Mouse (Mus musculus) midbrain, postnatal 0 days (tissue): ENCODE results near the gene Smtn. TPM values are rescaled to one million over a fixed set of nuclear protein-coding genes. Genes with fewer than 3 reads are reported as not detected.

Experiments
- ATAC-seq: fragments of 200-750 bp; cut with Nextera tagmentation; 2 replicates; pipeline ENCODE4 v1.8.0; 2017; ENCODE audit warnings: moderate number of reproducible peaks, mild to moderate bottlenecking, moderate TSS enrichment, moderate library complexity; ENCODE audit not compliant: low FRiP score
- DNase-seq: peaks from one replicate; pipeline ENCODE4 v3.0.0-alpha.2; 2015; ENCODE audit warnings: low spot score
- H3K27ac ChIP-seq: fragments of 300-500 bp; sonication (generic); 2 replicates; pipeline ENCODE4 v1.5.1; 2014; ENCODE audit warnings: low read depth, mild to moderate bottlenecking, low read length, mixed read lengths
- H3K27me3 ChIP-seq: fragments of 300-500 bp; sonication (generic); 2 replicates; pipeline ENCODE4 v1.6.1; 2014; ENCODE audit warnings: low read length, control low read depth, mixed read lengths; ENCODE audit not compliant: insufficient read depth
- H3K36me3 ChIP-seq: fragments of 300-500 bp; sonication (generic); 2 replicates; pipeline ENCODE4 v1.6.1; 2014; ENCODE audit warnings: low read length, control low read depth, mixed read lengths; ENCODE audit not compliant: insufficient read depth
- H3K4me1 ChIP-seq: fragments of 300-500 bp; sonication (generic); 2 replicates; pipeline ENCODE4 v1.6.1; 2014; ENCODE audit warnings: mild to moderate bottlenecking, control low read depth, antibody characterized with exemption, low read length, mixed read lengths; ENCODE audit not compliant: insufficient read depth
- H3K4me2 ChIP-seq: fragments of 300-500 bp; sonication (generic); 2 replicates; pipeline ENCODE4 v1.6.1; 2014; ENCODE audit warnings: low read depth, mild to moderate bottlenecking, low read length, mixed read lengths; ENCODE audit not compliant: poor library complexity, severe bottlenecking
- H3K4me3 ChIP-seq: fragments of 300-500 bp; sonication (generic); 2 replicates; pipeline ENCODE4 v1.5.1; 2014; ENCODE audit warnings: low read depth, mild to moderate bottlenecking, low read length, moderate library complexity
- H3K9ac ChIP-seq: fragments of 300-500 bp; sonication (generic); replicated peaks from 2 replicates; pipeline ENCODE4 v1.6.1; 2014; ENCODE audit warnings: mild to moderate bottlenecking, low read length, moderate library complexity, mixed read lengths; ENCODE audit not compliant: poor library complexity, severe bottlenecking
- H3K9me3 ChIP-seq: fragments of 300-500 bp; sonication (generic); 2 replicates; pipeline ENCODE4 v1.6.1; 2016; ENCODE audit warnings: low read length, control low read depth
- CTCF ChIP-seq: IDR thresholded peaks from 2 replicates; pipeline ENCODE4 v1.5.1; 2016; ENCODE audit warnings: antibody characterized with exemption, mild to moderate bottlenecking
- WGBS: fragments of 180-500 bp; shearing (Covaris S2); extraction: QIAGEN DNeasy Blood & Tissue Kit; methylation state at CpG from one replicate; pipeline ENCODE4 v1.1.7; 2014; 5-methylcytosine and 5-hydroxymethylcytosine counted together
- polyA plus RNA-seq: library from polyadenylated mRNA; unstranded; fragments of >200 nt; fragmentation: Nextera tagmentation; extraction: Ambion mirVana; gene quantifications from 2 replicates; pipeline ENCODE4 v1.2.1, GENCODE M21; 2015
- total RNA-seq: library from RNA; depleted of rRNA; stranded (reverse); fragments of >200 nt; gene quantifications from 2 replicates; pipeline ENCODE4 v1.2.3, GENCODE M21; 2014

The Smtn gene
- total and polyA plus RNA-seq, 2 experiments from 2014 or later = 8.1 to 9.9 TPM

DNA sequence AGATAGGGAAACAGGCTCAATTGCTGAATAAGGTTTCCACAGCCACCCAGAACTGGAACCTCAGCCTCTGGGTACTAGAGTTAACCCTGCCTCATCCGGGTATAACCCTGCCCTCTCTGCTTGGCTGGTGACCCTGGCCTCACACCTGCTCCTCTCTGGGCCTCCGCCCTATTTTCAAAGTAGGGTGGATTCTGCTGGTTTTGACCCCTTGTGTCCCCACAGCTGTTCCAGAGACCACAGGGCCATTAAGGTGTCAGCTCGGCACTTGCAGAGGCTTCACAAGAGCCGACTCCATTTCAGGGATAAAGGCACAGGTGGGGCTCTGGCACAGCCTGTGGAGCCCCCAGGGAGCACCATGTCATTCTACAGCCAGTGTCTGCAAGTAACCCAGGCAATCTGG lies 47.7 kb downstream of the Smtn start:
- Histone ChIP-seq H3K4me3 (no peak overlapping the region), H3K9ac (no peak overlapping the region), H3K4me2 (no peak overlapping the region), H3K4me1 (no peaks in the 10 kb centered on the region), H3K9me3 (no peaks in the 10 kb centered on the region), H3K27me3 (no peaks in the 10 kb centered on the region), H3K36me3 (no peaks in the 10 kb centered on the region), H3K27ac (no peak overlapping the region)
- TF ChIP-seq CTCF = no peak
- no peak for ATAC-seq
- DNase-seq = no peak
- WGBS = 77% methylated on average over 4 of the region's 4 CpGs

DNA sequence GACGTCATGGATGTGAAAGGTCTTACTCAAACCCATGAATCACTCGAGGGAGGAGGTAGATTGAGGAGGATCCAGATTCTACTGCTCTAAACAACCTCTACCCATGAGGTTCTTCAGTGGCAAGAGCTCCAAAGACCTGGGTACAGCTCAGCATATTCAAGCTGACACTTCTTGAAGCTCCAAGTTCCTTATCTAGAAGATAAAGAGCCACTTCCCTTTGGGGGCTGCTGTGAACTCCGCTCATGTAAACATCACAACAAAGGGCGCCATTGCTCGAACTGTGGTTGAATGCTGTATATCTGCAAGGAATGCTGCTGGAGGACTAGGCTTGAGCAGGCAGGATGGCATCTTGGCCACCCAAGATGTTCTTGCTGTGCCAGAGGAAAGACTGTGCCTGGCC lies 51.4 kb downstream of the Smtn start:
- WGBS = 86% methylated on average over 5 of the region's 5 CpGs
- H3K27ac ChIP-seq = no peak overlapping the region
- ATAC-seq = no peak
- H3K4me3 ChIP-seq = no peak overlapping the region
- no peaks in the 10 kb centered on the region for H3K4me1 ChIP-seq
- H3K9me3 ChIP-seq = no peaks in the 10 kb centered on the region
- H3K4me2 ChIP-seq = no peak overlapping the region
- no peak for DNase-seq
- H3K27me3 ChIP-seq = no peaks in the 10 kb centered on the region
- no peaks in the 10 kb centered on the region for H3K36me3 ChIP-seq
- H3K9ac ChIP-seq = no peak overlapping the region
- no peak for TF ChIP-seq CTCF

DNA sequence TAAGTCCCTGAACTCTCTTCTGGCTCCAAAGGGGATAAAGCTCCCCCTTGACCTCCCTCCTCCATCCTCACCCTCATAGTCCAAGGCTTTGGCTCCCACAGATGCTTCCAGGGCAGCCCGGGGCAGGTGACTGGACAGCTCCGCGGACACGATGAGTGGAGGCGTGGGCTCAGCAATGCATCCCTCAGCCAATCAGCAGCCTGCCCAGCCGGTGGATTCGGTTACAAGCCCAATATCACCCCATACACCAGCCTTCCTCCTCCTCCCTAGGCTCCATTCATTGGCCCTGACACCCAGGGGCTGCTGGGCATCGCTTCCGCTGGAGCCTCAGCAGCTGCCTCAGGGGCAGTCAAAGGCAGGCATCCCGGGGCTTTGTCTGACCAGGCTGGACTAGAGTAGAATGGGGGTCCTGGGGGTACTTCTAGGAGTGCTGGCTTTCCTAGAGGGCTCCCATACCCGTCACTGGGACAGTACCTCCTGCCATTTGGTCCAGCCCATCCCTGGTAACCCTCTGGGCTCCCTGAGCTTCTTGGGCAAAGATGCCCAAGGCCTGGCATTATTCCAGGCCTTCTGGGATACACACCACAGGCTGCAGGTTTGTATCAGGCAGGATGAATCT lies 52.4 kb downstream of the Smtn start, which contains the start of gene Pla2g3:
Pla2g3 (plus strand) TSS at position 333 of the 619 bp plus-strand sequence.
- Histone ChIP-seq H3K27ac (no peak within 1 kb of the TSS), H3K9me3 (no peaks in the 10 kb centered on the region), H3K36me3 (no peaks in the 10 kb centered on the region), H3K4me3 (no peak within 1 kb of the TSS), H3K9ac (no peak within 1 kb of the TSS), H3K4me2 (no peak within 1 kb of the TSS), H3K4me1 (no peaks in the 10 kb centered on the region), H3K27me3 (no peaks in the 10 kb centered on the region)
- 20% methylated on average over 11 of the region's 11 CpGs for WGBS
- ATAC-seq = no peak
- TF ChIP-seq CTCF = no peak
- DNase-seq = peak; percentile 30

DNA sequence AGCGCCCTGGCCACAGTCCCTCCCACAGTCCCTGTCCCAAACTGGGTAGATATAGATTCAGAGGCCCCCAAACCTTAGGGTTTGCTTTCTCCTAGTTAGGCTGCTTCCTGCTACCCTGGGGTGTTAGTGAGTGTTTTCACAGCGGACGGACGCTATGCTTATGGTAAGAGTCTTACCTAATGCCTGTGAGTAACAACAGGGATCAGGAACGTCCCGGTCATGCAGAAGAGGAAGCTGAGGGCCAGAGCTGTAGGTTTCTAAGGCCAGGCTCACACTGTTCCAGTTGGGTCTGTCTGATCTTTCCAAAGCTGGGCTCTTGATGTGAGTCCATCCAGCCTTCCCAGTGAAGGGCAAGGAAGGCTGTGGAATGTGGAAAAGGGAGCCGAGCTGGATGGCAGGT lies 54.1 kb downstream of the Smtn start:
- Histone ChIP-seq H3K9ac (no peak overlapping the region), H3K4me3 (no peak overlapping the region), H3K4me1 (no peaks in the 10 kb centered on the region), H3K9me3 (no peaks in the 10 kb centered on the region), H3K4me2 (no peak overlapping the region), H3K36me3 (no peaks in the 10 kb centered on the region), H3K27me3 (no peaks in the 10 kb centered on the region), H3K27ac (no peak overlapping the region)
- DNase-seq = no peak
- 76% methylated on average over 7 of the region's 7 CpGs for WGBS
- TF ChIP-seq CTCF = no peak
- ATAC-seq = no peak

DNA sequence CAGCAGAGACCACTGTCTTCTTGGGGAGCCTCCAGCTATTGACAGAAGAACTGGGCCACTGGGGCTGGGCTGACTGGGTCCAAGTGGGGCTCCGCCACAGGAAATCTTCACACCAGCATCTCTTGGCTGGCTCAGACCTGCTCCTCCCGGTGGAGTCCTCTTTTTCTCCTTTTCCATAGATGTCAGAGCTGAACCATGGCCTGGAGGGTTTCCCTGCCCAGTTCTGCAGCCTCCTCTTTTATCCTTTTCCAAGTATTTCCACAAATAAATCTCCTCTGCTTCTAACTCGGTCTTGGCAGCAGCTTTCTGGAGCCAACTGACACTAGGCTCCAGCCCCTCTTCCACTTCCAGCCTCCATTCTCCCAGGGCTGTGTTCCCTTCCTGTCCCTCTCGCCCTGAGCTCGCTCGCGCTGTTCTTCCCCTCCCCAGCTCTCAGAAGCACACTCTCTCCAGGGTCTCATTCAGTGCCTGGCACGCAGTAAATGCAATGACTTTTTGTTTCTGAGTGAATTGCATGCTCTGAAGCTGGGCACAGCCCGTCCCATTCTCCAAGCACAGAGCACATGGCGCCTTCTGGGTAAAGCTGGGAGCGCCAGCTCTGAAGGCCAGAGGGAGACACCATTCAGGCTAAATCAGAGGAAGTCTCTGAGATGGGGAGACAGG lies 56.3 kb downstream of the Smtn start:
- WGBS = 56% methylated on average over 11 of the region's 11 CpGs
- Histone ChIP-seq H3K4me2 (no peak overlapping the region), H3K9me3 (no peaks in the 10 kb centered on the region), H3K9ac (no peak overlapping the region), H3K27ac (peak overlapping the region; percentile 2), H3K4me1 (no peaks in the 10 kb centered on the region), H3K4me3 (no peak overlapping the region), H3K27me3 (no peaks in the 10 kb centered on the region), H3K36me3 (no peaks in the 10 kb centered on the region)
- TF ChIP-seq CTCF = no peak
- DNase-seq (peak; percentile 74), ATAC-seq (peak; percentile 84)

DNA sequence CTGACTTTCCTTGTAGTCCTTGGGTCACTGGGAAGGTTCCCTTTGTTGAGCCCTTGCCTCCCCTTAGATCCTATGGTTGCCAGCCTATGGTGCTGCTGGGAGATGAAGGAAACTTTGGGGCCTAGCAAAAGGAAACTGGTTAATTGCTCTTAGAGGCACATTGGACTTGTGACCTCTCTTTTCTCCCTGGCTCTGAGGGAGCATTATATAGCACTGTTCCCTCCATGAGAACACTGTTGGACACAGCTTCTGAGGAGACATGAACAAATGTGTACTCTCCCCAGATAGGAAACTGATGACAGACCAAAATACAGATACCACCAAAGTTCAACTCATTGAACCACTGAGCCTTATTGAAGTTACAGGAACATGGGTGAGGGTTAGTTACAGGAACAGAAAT lies 64.9 kb downstream of the Smtn start:
- no peak for TF ChIP-seq CTCF
- Histone ChIP-seq H3K4me1 (no peaks in the 10 kb centered on the region), H3K27me3 (no peaks in the 10 kb centered on the region), H3K36me3 (no peaks in the 10 kb centered on the region), H3K9me3 (no peaks in the 10 kb centered on the region), H3K4me3 (no peak overlapping the region), H3K27ac (no peak overlapping the region), H3K4me2 (no peak overlapping the region), H3K9ac (no peak overlapping the region)
- ATAC-seq = no peak
- no peak for DNase-seq
